ENCODE assay signal across 29 mouse cellular contexts in genomic region chr2:157316358-157316933, GRCm38 (mm10). TPM values are rescaled to one million over a fixed set of nuclear protein-coding genes. Genes with fewer than 3 reads are reported as not detected.
A peak's percentile ranks its signal among the peaks of the same experiment; 100 is the strongest.
DNase-seq lines count a peak whose midpoint lies in the region; ATAC-seq and TF ChIP-seq lines count a peak whose summit lies in the region.
"Had no signal": no experiment of that assay in that cellular context is flagged by ENCODE, and none has a peak within 500 bp of the region (broad histone marks: within the 10 kb centered on the region; RNA-seq: fewer than 3 reads in every experiment).

No protein-coding gene starts in this region.

- peaks cover 60% of the 10 kb centered on the region for H3K4me1 ChIP-seq in forebrain, embryonic 13.5 days
- H3K4me1 ChIP-seq in forebrain, embryonic 16.5 days (replicated peaks; ENCODE audit: control insufficient read depth, insufficient read depth, low read length): peaks cover 22% of the 10 kb centered on the region; the same call in 1 of the 2 replicates
- H3K4me1 ChIP-seq in lung, postnatal 0 days (ENCODE audit: insufficient read depth, low read depth, low read length): no peaks in the 10 kb centered on the region
- H3K4me1 ChIP-seq in stomach, embryonic 14.5 days (ENCODE audit: control insufficient read depth, insufficient read depth, low read length): 0 out of 2 replicates have a peak, but pooled peaks cover 3% of the 10 kb centered on the region
- H3K4me1 ChIP-seq in stomach, postnatal 0 days (replicated peaks; ENCODE audit: control insufficient read depth, insufficient read depth): no peaks in the 10 kb centered on the region

- H3K9me3 ChIP-seq in forebrain, embryonic 13.5 days (replicated peaks): no peaks in the 10 kb centered on the region
- H3K9me3 ChIP-seq in forebrain, embryonic 16.5 days (ENCODE audit: control insufficient read depth, low read length): no peaks in the 10 kb centered on the region
- H3K9me3 ChIP-seq in lung, postnatal 0 days (ENCODE audit: low read length): no peaks in the 10 kb centered on the region
- no peaks in the 10 kb centered on the region for H3K9me3 ChIP-seq in stomach, embryonic 14.5 days (ENCODE audit: control insufficient read depth, low read depth, low read length)
- no peaks in the 10 kb centered on the region for H3K9me3 ChIP-seq in stomach, postnatal 0 days (ENCODE audit: control insufficient read depth, low read length)
- H3K9me3 ChIP-seq: heart, embryonic 12.5 days; hindbrain, embryonic 15.5 days; neural tube, embryonic 13.5 days; stomach, embryonic 15.5 days had no signal

- peak; percentile 30 for DNase-seq in lung, postnatal 0 days (ENCODE audit: low spot score)
- DNase-seq in lung, postnatal 4 days: no peak
- no peak for DNase-seq in stomach, postnatal 0 days (ENCODE audit: low spot score)
- no peak for DNase-seq in layer of hippocampus, adult 9-11 months
- DNase-seq: adrenal gland, postnatal 14 days; cerebellum, adult 11 months; cerebellum, adult 9-11 months; gastrocnemius, adult 2 months; heart, adult 2 months; heart, postnatal 4 days; kidney, adult 11 months; kidney, postnatal 14 days; liver; right cerebral cortex, postnatal 14 days; thymus, postnatal 14 days had no signal

- H3K36me3 ChIP-seq in forebrain, embryonic 13.5 days (ENCODE audit: poor library complexity, severe bottlenecking): peaks cover 90% of the 10 kb centered on the region
- H3K36me3 ChIP-seq in forebrain, embryonic 16.5 days (ENCODE audit: control insufficient read depth, insufficient read depth): peaks cover 16% of the 10 kb centered on the region
- peaks cover 27% of the 10 kb centered on the region; the same call in 1 of the 2 replicates for H3K36me3 ChIP-seq in lung, postnatal 0 days (ENCODE audit: insufficient read depth, low read length)
- H3K36me3 ChIP-seq in stomach, embryonic 14.5 days (ENCODE audit: control insufficient read depth, insufficient read depth, low read length): peaks cover 75% of the 10 kb centered on the region
- peaks cover 21% of the 10 kb centered on the region for H3K36me3 ChIP-seq in stomach, postnatal 0 days (ENCODE audit: control insufficient read depth, insufficient read depth, low read length)

- TF ChIP-seq CTCF in lung, postnatal 0 days (IDR thresholded peaks at IDR 0.05): no peak
- TF ChIP-seq CTCF in stomach, postnatal 0 days (IDR thresholded peaks at IDR 0.05; ENCODE audit: low read depth): no peak

- H3K27ac ChIP-seq in forebrain, embryonic 13.5 days: peak overlapping the region; percentile 59
- H3K27ac ChIP-seq in forebrain, embryonic 16.5 days (ENCODE audit: low read length): no peak overlapping the region
- no peak overlapping the region for H3K27ac ChIP-seq in lung, postnatal 0 days (ENCODE audit: low read length)
- H3K27ac ChIP-seq in stomach, embryonic 14.5 days (ENCODE audit: low read length): no peak overlapping the region
- no peak overlapping the region for H3K27ac ChIP-seq in stomach, postnatal 0 days (replicated peaks)
- H3K27ac ChIP-seq: gastrocnemius, adult 2 months; heart, adult 2 months; hindbrain, embryonic 15.5 days; liver, embryonic 14.5 days; neural tube, embryonic 13.5 days; stomach, embryonic 15.5 days had no signal

- 91% methylated on average over 14 of the region's 14 CpGs for WGBS in forebrain, embryonic 13.5 days
- 86% methylated on average over 14 of the region's 14 CpGs for WGBS in forebrain, embryonic 16.5 days
- WGBS in lung, postnatal 0 days: 67% methylated on average over 14 of the region's 14 CpGs
- 73% methylated on average over 14 of the region's 14 CpGs for WGBS in stomach, embryonic 14.5 days
- 66% methylated on average over 14 of the region's 14 CpGs for WGBS in stomach, postnatal 0 days

- no peak overlapping the region for H3K4me3 ChIP-seq in forebrain, embryonic 13.5 days
- H3K4me3 ChIP-seq in forebrain, embryonic 16.5 days (replicated peaks; ENCODE audit: low read length): no peak overlapping the region
- no peak overlapping the region for H3K4me3 ChIP-seq in lung, postnatal 0 days (ENCODE audit: low read depth, low read length)
- H3K4me3 ChIP-seq in stomach, embryonic 14.5 days (ENCODE audit: low read depth, low read length): no peak overlapping the region
- H3K4me3 ChIP-seq in stomach, postnatal 0 days (ENCODE audit: low read depth, low read length): no peak overlapping the region
- H3K4me3 ChIP-seq: gastrocnemius, adult 2 months; heart, adult 2 months; heart, embryonic 12.5 days; hindbrain, embryonic 15.5 days; neural tube, embryonic 13.5 days; stomach, embryonic 15.5 days had no signal

- no peak overlapping the region for H3K4me2 ChIP-seq in forebrain, embryonic 13.5 days
- no peak overlapping the region for H3K4me2 ChIP-seq in forebrain, embryonic 16.5 days (ENCODE audit: low read length)
- no peak overlapping the region for H3K4me2 ChIP-seq in lung, postnatal 0 days (replicated peaks; ENCODE audit: low read depth, low read length)
- H3K4me2 ChIP-seq in stomach, embryonic 14.5 days (replicated peaks; ENCODE audit: low read depth, low read length): no peak overlapping the region
- no peak overlapping the region for H3K4me2 ChIP-seq in stomach, postnatal 0 days (replicated peaks; ENCODE audit: low read depth)
- H3K4me2 ChIP-seq: heart, embryonic 12.5 days; hindbrain, embryonic 15.5 days; neural tube, embryonic 13.5 days; stomach, embryonic 15.5 days had no signal

- H3K27me3 ChIP-seq in forebrain, embryonic 13.5 days: no peaks in the 10 kb centered on the region
- H3K27me3 ChIP-seq in forebrain, embryonic 16.5 days (replicated peaks; ENCODE audit: control insufficient read depth, insufficient read depth, low read length): no peaks in the 10 kb centered on the region
- H3K27me3 ChIP-seq in lung, postnatal 0 days (replicated peaks; ENCODE audit: insufficient read depth, low read length): no peaks in the 10 kb centered on the region
- no peaks in the 10 kb centered on the region for H3K27me3 ChIP-seq in stomach, embryonic 14.5 days (ENCODE audit: control insufficient read depth, insufficient read depth, low read length)
- H3K27me3 ChIP-seq in stomach, postnatal 0 days (ENCODE audit: control insufficient read depth, insufficient read depth, low read length): no peaks in the 10 kb centered on the region
- H3K27me3 ChIP-seq: heart, embryonic 12.5 days; hindbrain, embryonic 15.5 days; neural tube, embryonic 13.5 days; stomach, embryonic 15.5 days had no signal

- H3K9ac ChIP-seq in forebrain, embryonic 13.5 days: no peak overlapping the region; the same call in 1 of the 2 replicates
- no peak overlapping the region for H3K9ac ChIP-seq in forebrain, embryonic 16.5 days (replicated peaks; ENCODE audit: low read depth, low read length)
- H3K9ac ChIP-seq in lung, postnatal 0 days (replicated peaks; ENCODE audit: low read depth): no peak overlapping the region
- H3K9ac ChIP-seq in stomach, embryonic 14.5 days (replicated peaks; ENCODE audit: low read depth, low read length): no peak overlapping the region
- H3K9ac ChIP-seq in stomach, postnatal 0 days (ENCODE audit: low read length): no peak overlapping the region
- H3K9ac ChIP-seq: heart, embryonic 12.5 days; hindbrain, embryonic 15.5 days; liver, embryonic 14.5 days; neural tube, embryonic 13.5 days; stomach, embryonic 15.5 days had no signal

- no peak for ATAC-seq in forebrain, embryonic 13.5 days
- ATAC-seq in forebrain, embryonic 16.5 days: no peak
- peak; percentile 63 for ATAC-seq in lung, postnatal 0 days
- ATAC-seq in stomach, embryonic 14.5 days (ENCODE audit: insufficient number of reproducible peaks, insufficient read depth, low FRiP score, low read depth): peak; percentile 51; the same call in 1 of the 2 replicates
- ATAC-seq in stomach, postnatal 0 days (ENCODE audit: low FRiP score, low TSS enrichment): no peak; the same call in 1 of the 2 replicates
- ATAC-seq: CD4-positive, CD25-positive, alpha-beta regulatory T cell, adult 4 months; inflammation-experienced regulatory T-cells, adult 6 months had no signal

- TF ChIP-seq EP300 in lung, postnatal 0 days (IDR thresholded peaks at IDR 0.05): no peak
- TF ChIP-seq EP300 in stomach, postnatal 0 days (optimal IDR thresholded peaks at IDR 0.05): no peak

RNA-seq across cellular contexts. Expression of gene Ghrh, which starts 30.9 kb away (rescaled TPM):
- 2.5 TPM in 2 replicates for polyA plus RNA-seq in forebrain, embryonic 13.5 days (2015; fragmentation: Nextera tagmentation; extraction: Ambion mirVana)
- 0.80 TPM in 1 of 2 replicates, not detected in the other for polyA plus RNA-seq in forebrain, embryonic 16.5 days (2015; fragmentation: Nextera tagmentation; extraction: Ambion mirVana)
- polyA plus RNA-seq in lung, postnatal 0 days (2015; fragmentation: Nextera tagmentation; extraction: Ambion mirVana): 0.70 and 0.79 TPM in 2 replicates
- not detected in 2 replicates for polyA plus RNA-seq in stomach, embryonic 14.5 days (2014; fragmentation: Nextera tagmentation; extraction: Ambion mirVana)
- 0.49 and 0.51 TPM in 2 replicates for polyA plus RNA-seq in stomach, postnatal 0 days (2015; fragmentation: Nextera tagmentation; extraction: Ambion mirVana)
- polyA plus RNA-seq: CD4-positive, CD25-positive, alpha-beta regulatory T cell, adult 4 months; heart, adult 2 months; heart, embryonic 12.5 days; heart, postnatal 0 days; inflammation-experienced regulatory T-cells, adult 6 months; kidney, embryonic 14.5 days; limb, embryonic 11.5 days; urinary bladder, adult 2 months had no signal

RNA-seq across cellular contexts. Expression of gene Mroh8, which starts 37.1 kb away (rescaled TPM):
- polyA plus RNA-seq in forebrain, embryonic 13.5 days (2015; fragmentation: Nextera tagmentation; extraction: Ambion mirVana): 0.64 and 0.72 TPM in 2 replicates
- polyA plus RNA-seq in forebrain, embryonic 16.5 days (2015; fragmentation: Nextera tagmentation; extraction: Ambion mirVana): 0.20 and 0.30 TPM in 2 replicates
- polyA plus RNA-seq in lung, postnatal 0 days (2015; fragmentation: Nextera tagmentation; extraction: Ambion mirVana): 0.23 and 0.25 TPM in 2 replicates
- polyA plus RNA-seq in stomach, embryonic 14.5 days (2014; fragmentation: Nextera tagmentation; extraction: Ambion mirVana): 0.45 and 0.85 TPM in 2 replicates
- 0.17 and 0.22 TPM in 2 replicates for polyA plus RNA-seq in stomach, postnatal 0 days (2015; fragmentation: Nextera tagmentation; extraction: Ambion mirVana)
- polyA plus RNA-seq: CD4-positive, CD25-positive, alpha-beta regulatory T cell, adult 4 months had no signal

RNA-seq across cellular contexts. Expression of gene Rpn2, which starts 37.6 kb away (rescaled TPM):
- 197 and 218 TPM in 2 replicates for polyA plus RNA-seq in forebrain, embryonic 13.5 days (2015; fragmentation: Nextera tagmentation; extraction: Ambion mirVana)
- 183 and 189 TPM in 2 replicates for polyA plus RNA-seq in forebrain, embryonic 16.5 days (2015; fragmentation: Nextera tagmentation; extraction: Ambion mirVana)
- polyA plus RNA-seq in lung, postnatal 0 days (2015; fragmentation: Nextera tagmentation; extraction: Ambion mirVana): 163 and 168 TPM in 2 replicates
- polyA plus RNA-seq in stomach, embryonic 14.5 days (2014; fragmentation: Nextera tagmentation; extraction: Ambion mirVana): 301 and 324 TPM in 2 replicates
- polyA plus RNA-seq in stomach, postnatal 0 days (2015; fragmentation: Nextera tagmentation; extraction: Ambion mirVana): 178 and 192 TPM in 2 replicates

RNA-seq across cellular contexts. Expression of gene Manbal, which starts 50.9 kb away (rescaled TPM):
- polyA plus RNA-seq in forebrain, embryonic 13.5 days (2015; fragmentation: Nextera tagmentation; extraction: Ambion mirVana): 89.9 and 95.2 TPM in 2 replicates
- 97.5 and 105 TPM in 2 replicates for polyA plus RNA-seq in forebrain, embryonic 16.5 days (2015; fragmentation: Nextera tagmentation; extraction: Ambion mirVana)
- polyA plus RNA-seq in lung, postnatal 0 days (2015; fragmentation: Nextera tagmentation; extraction: Ambion mirVana): 95.7 and 100 TPM in 2 replicates
- 47.3 and 49.2 TPM in 2 replicates for polyA plus RNA-seq in stomach, embryonic 14.5 days (2014; fragmentation: Nextera tagmentation; extraction: Ambion mirVana)
- polyA plus RNA-seq in stomach, postnatal 0 days (2015; fragmentation: Nextera tagmentation; extraction: Ambion mirVana): 68.8 and 68.9 TPM in 2 replicates

Comparison
In these comparisons a context has a peak if more than half of its experiments do, and no peak if none do; other contexts are left out.
1. ATAC-seq: peak in lung, postnatal 0 days (single experiment) and stomach, embryonic 14.5 days (single experiment); none in forebrain, embryonic 13.5 days (single experiment), forebrain, embryonic 16.5 days (single experiment) and stomach, postnatal 0 days (single experiment).